Mouse (Mus musculus) hindbrain, embryonic 15.5 days (tissue): ENCODE results near the gene Pllp. TPM values are rescaled to one million over a fixed set of nuclear protein-coding genes. Genes with fewer than 3 reads are reported as not detected.

Source experiments
- ATAC-seq: fragments of 200-750 bp; cut with Nextera tagmentation; 2 replicates; pipeline ENCODE4 v1.8.0; 2017; ENCODE audit warnings: low read depth, moderate number of reproducible peaks, moderate TSS enrichment; ENCODE audit not compliant: low FRiP score
- H3K27ac ChIP-seq: fragments of 300-500 bp; sonication (generic); replicated peaks from 2 replicates; pipeline ENCODE4 v1.5.1; 2015; ENCODE audit warnings: mild to moderate bottlenecking, inconsistent platforms
- H3K27me3 ChIP-seq: fragments of 300-500 bp; sonication (generic); 2 replicates; pipeline ENCODE4 v1.6.1; 2015; ENCODE audit warnings: control low read depth, inconsistent platforms
- H3K36me3 ChIP-seq: fragments of 300-500 bp; sonication (generic); 2 replicates; pipeline ENCODE4 v1.6.1; 2015; ENCODE audit warnings: control low read depth, inconsistent platforms
- H3K4me1 ChIP-seq: fragments of 300-500 bp; sonication (generic); replicated peaks from 2 replicates; pipeline ENCODE4 v1.6.1; 2015; ENCODE audit warnings: control low read depth, inconsistent platforms
- H3K4me2 ChIP-seq: fragments of 300-500 bp; sonication (generic); 2 replicates; pipeline ENCODE4 v1.6.1; 2015; ENCODE audit warnings: moderate library complexity, mild to moderate bottlenecking, inconsistent platforms
- H3K4me3 ChIP-seq: fragments of 300-500 bp; sonication (generic); 2 replicates; pipeline ENCODE4 v1.5.1; 2015; ENCODE audit warnings: mild to moderate bottlenecking, inconsistent platforms
- H3K9ac ChIP-seq: fragments of 300-500 bp; sonication (generic); 2 replicates; pipeline ENCODE4 v1.6.1; 2015; ENCODE audit warnings: inconsistent platforms
- H3K9me3 ChIP-seq: fragments of 300-500 bp; sonication (generic); 2 replicates; pipeline ENCODE4 v1.6.1; 2016; ENCODE audit warnings: control low read depth, inconsistent platforms
- WGBS: fragments of 180-500 bp; shearing (Covaris S2); methylation state at CpG from one replicate; pipeline ENCODE4 v1.1.7; 2015; 5-methylcytosine and 5-hydroxymethylcytosine counted together
- polyA plus RNA-seq: library from polyadenylated mRNA; unstranded; fragments of >200 nt; fragmentation: Nextera tagmentation; extraction: Ambion mirVana; gene quantifications from 2 replicates; pipeline ENCODE4 v1.2.1, GENCODE M21; 2015

Pllp gene
- polyA plus RNA-seq, 1 experiment from 2014 or later, result 1.7 TPM

- H3K27me3 ChIP-seq, result peaks cover 27% of the 10 kb centered on the region
- H3K4me2 ChIP-seq, result no peak overlapping the region
- no peak overlapping the region for H3K4me3 ChIP-seq
- H3K4me1 ChIP-seq, result peaks cover 11% of the 10 kb centered on the region
- no peaks in the 10 kb centered on the region for H3K36me3 ChIP-seq
- 95% methylated on average over 4 of the region's 4 CpGs for WGBS
- no peaks in the 10 kb centered on the region for H3K9me3 ChIP-seq
- ATAC-seq, result no peak
- no peak overlapping the region for H3K9ac ChIP-seq
- H3K27ac ChIP-seq, result no peak overlapping the region
These were observed 4.4 kb upstream of the Pllp start for GRCm38 (mm10) chr8:94700421-94700935.

DNA sequence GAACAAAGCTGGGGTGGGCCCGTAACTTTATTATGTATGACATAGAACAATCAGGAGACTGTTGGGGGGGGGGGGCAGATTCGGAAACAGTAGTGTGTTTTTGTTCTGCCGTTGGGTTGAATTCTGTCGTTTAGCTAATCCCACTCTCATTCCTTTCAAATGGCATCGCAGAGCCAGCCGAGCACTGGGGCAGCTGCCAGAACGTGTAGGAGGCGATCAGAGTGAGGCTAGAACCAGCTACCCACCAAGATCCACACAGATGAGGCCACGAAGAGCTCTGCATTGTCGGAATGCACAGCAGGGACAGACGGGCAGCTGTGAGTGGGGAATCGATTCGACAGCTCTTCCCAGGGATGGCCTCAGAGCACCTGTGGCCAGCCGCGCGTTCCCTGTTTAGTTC is 3.3 kb upstream of the Pllp start:
- peaks cover 38% of the 10 kb centered on the region for H3K27me3 ChIP-seq
- no peaks in the 10 kb centered on the region for H3K9me3 ChIP-seq
- H3K9ac ChIP-seq, result no peak overlapping the region
- ATAC-seq, result no peak
- H3K4me1 ChIP-seq, result peaks cover 20% of the 10 kb centered on the region
- H3K4me3 ChIP-seq, result no peak overlapping the region
- no peak overlapping the region for H3K27ac ChIP-seq
- H3K4me2 ChIP-seq, result no peak overlapping the region
- H3K36me3 ChIP-seq, result no peaks in the 10 kb centered on the region
- 52% methylated on average over 16 of the region's 16 CpGs for WGBS

GRCm38 (mm10) chr8:94697956-94698355 is 1.9 kb upstream of the Pllp start:
- no peaks in the 10 kb centered on the region for H3K9me3 ChIP-seq
- H3K4me1 ChIP-seq, result peaks cover 24% of the 10 kb centered on the region
- no peak for ATAC-seq
- 85% methylated on average over 6 of the region's 6 CpGs for WGBS
- peaks cover 52% of the 10 kb centered on the region for H3K27me3 ChIP-seq
- no peaks in the 10 kb centered on the region for H3K36me3 ChIP-seq
- H3K9ac ChIP-seq, result no peak overlapping the region
- no peak overlapping the region for H3K4me3 ChIP-seq
- H3K4me2 ChIP-seq, result no peak overlapping the region
- H3K27ac ChIP-seq, result no peak overlapping the region

DNA sequence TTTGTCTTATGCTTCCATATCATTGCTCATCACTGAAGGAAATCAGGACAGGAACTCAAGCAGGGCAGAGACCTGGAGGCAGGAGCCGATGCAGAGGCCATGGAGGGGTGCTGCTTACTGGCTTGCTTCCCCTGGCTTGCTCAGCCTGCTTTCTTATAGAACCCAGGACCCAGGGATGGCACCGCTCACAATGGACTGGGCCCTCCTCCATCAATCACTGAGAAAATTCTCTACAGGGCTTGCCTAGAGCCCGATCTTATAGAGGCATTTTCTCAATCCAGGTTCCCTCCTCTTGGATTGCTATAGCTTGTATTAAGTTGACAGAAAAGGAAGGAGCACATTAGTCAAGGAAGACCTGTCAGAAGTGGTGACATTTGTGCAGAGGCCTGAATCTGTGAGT is 488 bp upstream of the Pllp start:
- Histone ChIP-seq H3K36me3 (no peaks in the 10 kb centered on the region), H3K9ac (no peak overlapping the region; the same call in 1 of the 2 replicates), H3K4me1 (peaks cover 24% of the 10 kb centered on the region), H3K27ac (no peak overlapping the region), H3K4me2 (peak overlapping the region; percentile 84), H3K27me3 (peaks cover 54% of the 10 kb centered on the region), H3K9me3 (no peaks in the 10 kb centered on the region), H3K4me3 (peak overlapping the region; percentile 49)
- 52% methylated on average over 3 of the region's 3 CpGs for WGBS
- ATAC-seq, result no peak

GRCm38 (mm10) chr8:94695341-94695993 is 611 bp downstream of the Pllp start:
- peak; percentile 57 for ATAC-seq

DNA sequence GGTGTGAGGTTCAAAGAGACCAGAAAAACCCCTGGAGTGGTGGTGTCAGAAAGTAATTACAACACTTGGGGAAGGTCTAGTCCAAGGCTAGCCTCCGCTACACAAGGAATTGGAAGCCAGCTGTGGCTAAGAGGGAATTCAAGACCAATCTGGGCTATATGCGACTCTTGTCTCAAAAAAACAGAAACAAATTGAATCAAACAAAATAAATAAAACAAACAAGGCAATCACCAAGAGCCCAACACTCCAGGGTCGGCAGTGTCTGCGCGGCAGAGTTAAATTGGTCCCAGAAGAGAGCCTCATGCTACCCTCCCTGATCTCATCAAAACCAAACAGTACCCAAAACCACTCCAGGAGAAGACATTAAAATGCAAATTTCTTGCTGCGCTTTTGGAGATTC is 1.4 kb downstream of the Pllp start:
- WGBS, result 3% methylated on average over 6 of the region's 6 CpGs
- H3K4me3 ChIP-seq, result 0 out of 2 replicates have a peak overlapping the region, but pooled peaks have one; percentile 49

More at GRCm38 (mm10) chr8:94695341-94695993, 611 bp downstream of the Pllp start:
- under 1% methylated on average over 31 of the region's 31 CpGs for WGBS
- Histone ChIP-seq H3K27ac (no peak overlapping the region), H3K4me2 (peak overlapping the region; percentile 84), H3K4me3 (peak overlapping the region; percentile 49), H3K9me3 (no peaks in the 10 kb centered on the region), H3K4me1 (peaks cover 24% of the 10 kb centered on the region), H3K36me3 (no peaks in the 10 kb centered on the region), H3K9ac (peak overlapping the region; percentile 47), H3K27me3 (peaks cover 54% of the 10 kb centered on the region)

GRCm38 (mm10) chr8:94685953-94686352 is 10.1 kb downstream of the Pllp start:
- Histone ChIP-seq H3K9me3 (no peaks in the 10 kb centered on the region), H3K27me3 (no peaks in the 10 kb centered on the region), H3K4me3 (no peak overlapping the region), H3K9ac (no peak overlapping the region), H3K36me3 (no peaks in the 10 kb centered on the region), H3K4me1 (no peaks in the 10 kb centered on the region), H3K4me2 (no peak overlapping the region), H3K27ac (no peak overlapping the region)
- ATAC-seq, result no peak
- 75% methylated on average over 9 of the region's 9 CpGs for WGBS

More for the DNA sequence above, 1.4 kb downstream of the Pllp start:
- Histone ChIP-seq H3K9me3 (no peaks in the 10 kb centered on the region), H3K4me2 (peak overlapping the region; percentile 84; the same call in 1 of the 2 replicates), H3K27me3 (peaks cover 54% of the 10 kb centered on the region), H3K4me1 (peaks cover 24% of the 10 kb centered on the region), H3K36me3 (no peaks in the 10 kb centered on the region), H3K27ac (no peak overlapping the region), H3K9ac (no peak overlapping the region)
- ATAC-seq, result no peak

DNA sequence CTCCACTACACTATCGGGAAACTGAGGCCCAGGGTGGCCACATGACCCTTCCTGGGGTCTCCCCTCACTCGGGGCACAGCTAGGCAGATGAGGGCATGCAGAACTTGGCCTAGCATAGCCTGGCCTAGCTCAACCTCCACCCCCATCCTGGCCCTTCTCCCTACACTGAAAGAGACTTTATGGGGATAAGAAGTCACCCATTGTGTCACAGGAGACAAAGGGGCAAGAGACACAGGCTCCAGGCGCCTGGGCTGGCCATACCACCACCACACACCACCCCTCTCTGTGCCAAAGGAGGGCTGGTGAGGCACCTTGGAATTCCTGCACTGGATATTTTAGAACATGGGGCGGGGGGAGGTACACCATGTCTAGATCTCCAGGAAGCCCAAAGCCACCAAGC is 11.8 kb downstream of the Pllp start:
- H3K9me3 ChIP-seq, result no peaks in the 10 kb centered on the region
- no peaks in the 10 kb centered on the region for H3K27me3 ChIP-seq
- H3K9ac ChIP-seq, result no peak overlapping the region
- no peaks in the 10 kb centered on the region for H3K36me3 ChIP-seq
- H3K4me3 ChIP-seq, result no peak overlapping the region
- no peak for ATAC-seq
- no peak overlapping the region for H3K27ac ChIP-seq
- H3K4me1 ChIP-seq, result no peaks in the 10 kb centered on the region
- H3K4me2 ChIP-seq, result no peak overlapping the region
- WGBS, result 75% methylated on average over 4 of the region's 4 CpGs

DNA sequence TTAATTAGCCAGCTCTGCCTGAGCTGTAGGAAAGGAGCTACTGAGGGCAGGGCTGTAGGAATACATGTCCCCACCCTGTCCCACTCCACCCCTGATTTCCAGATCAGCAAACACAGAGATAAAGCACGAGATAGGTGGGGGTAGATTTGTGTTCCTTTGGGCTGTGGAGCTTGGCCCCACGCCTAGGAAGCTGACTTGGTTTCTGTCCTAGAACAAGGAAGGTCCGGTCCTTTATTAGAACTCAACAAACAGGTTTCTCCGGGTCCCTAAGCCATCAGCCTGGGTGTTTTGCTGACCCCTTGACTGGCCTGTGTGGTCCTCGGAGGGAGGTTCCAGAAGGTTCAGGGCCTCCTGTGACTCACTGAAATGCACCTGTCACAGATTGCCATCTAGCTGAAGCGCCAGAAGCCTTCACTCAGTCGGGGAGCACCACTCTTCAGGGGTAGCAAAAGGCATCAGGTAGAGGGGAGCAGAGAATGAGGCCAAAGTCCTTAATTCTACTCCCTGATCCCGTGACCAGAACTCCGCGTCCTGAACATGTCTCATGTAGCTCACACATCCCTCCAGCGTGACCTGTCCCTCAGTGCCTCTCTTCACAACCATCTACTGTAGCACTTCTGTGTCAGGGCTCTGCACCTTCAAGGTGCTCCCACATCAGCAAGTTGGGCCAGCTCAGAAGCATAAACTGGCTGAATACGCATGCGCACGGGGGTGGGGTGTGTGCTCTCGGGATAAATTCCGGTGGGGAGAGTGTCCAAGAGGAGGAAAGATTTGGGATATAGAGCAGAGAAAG is 13.2 kb downstream of the Pllp start:
- 85% methylated on average over 16 of the region's 16 CpGs for WGBS
- Histone ChIP-seq H3K4me1 (no peaks in the 10 kb centered on the region), H3K27ac (no peak overlapping the region), H3K4me3 (no peak overlapping the region), H3K4me2 (no peak overlapping the region), H3K27me3 (no peaks in the 10 kb centered on the region), H3K36me3 (no peaks in the 10 kb centered on the region), H3K9ac (no peak overlapping the region), H3K9me3 (no peaks in the 10 kb centered on the region)
- ATAC-seq, result no peak

GRCm38 (mm10) chr8:94680414-94680813 is 15.7 kb downstream of the Pllp start:
- Histone ChIP-seq H3K4me2 (no peak overlapping the region), H3K27ac (no peak overlapping the region), H3K27me3 (no peaks in the 10 kb centered on the region), H3K9ac (no peak overlapping the region), H3K9me3 (no peaks in the 10 kb centered on the region), H3K4me1 (no peaks in the 10 kb centered on the region), H3K36me3 (no peaks in the 10 kb centered on the region), H3K4me3 (no peak overlapping the region)
- 85% methylated on average over 3 of the region's 3 CpGs for WGBS
- no peak for ATAC-seq

GRCm38 (mm10) chr8:94678582-94678981 is 17.5 kb downstream of the Pllp start:
- H3K27me3 ChIP-seq, result no peaks in the 10 kb centered on the region
- no peaks in the 10 kb centered on the region for H3K4me1 ChIP-seq
- H3K27ac ChIP-seq, result peak overlapping the region; percentile 58
- no peak overlapping the region for H3K4me3 ChIP-seq
- H3K9ac ChIP-seq, result no peak overlapping the region
- 50% methylated on average over 9 of the region's 9 CpGs for WGBS
- no peak for ATAC-seq
- H3K4me2 ChIP-seq, result no peak overlapping the region
- peaks cover 15% of the 10 kb centered on the region for H3K36me3 ChIP-seq
- no peaks in the 10 kb centered on the region for H3K9me3 ChIP-seq

- Histone ChIP-seq H3K4me3 (no peak overlapping the region), H3K9ac (no peak overlapping the region), H3K27ac (no peak overlapping the region), H3K4me2 (no peak overlapping the region), H3K9me3 (no peaks in the 10 kb centered on the region), H3K27me3 (no peaks in the 10 kb centered on the region), H3K36me3 (peaks cover 42% of the 10 kb centered on the region), H3K4me1 (no peaks in the 10 kb centered on the region)
- ATAC-seq, result peak; percentile 42; the same call in 1 of the 2 replicates
- WGBS, result 80% methylated on average over 6 of the region's 6 CpGs
These were observed 20.2 kb downstream of the Pllp start for GRCm38 (mm10) chr8:94675923-94676322.
